Mouse (Mus musculus) frontal cortex, adult 2 months (tissue): ENCODE results near the gene Zfp428. TPM values are rescaled to one million over a fixed set of nuclear protein-coding genes. Genes with fewer than 3 reads are reported as not detected.

ENCODE experiments used
- DNase-seq, 2 experiments: peaks; one replicate each; pipeline ENCODE4 v3.0.0; 2022; ENCODE audit warnings: low spot score in 1 of 2; ENCODE audit errors: extremely low spot score in 1 of 2
- polyA plus RNA-seq: library from polyadenylated mRNA; depleted of rRNA; stranded (reverse); fragments of >200 nt; gene quantifications from 2 replicates; pipeline ENCODE4 v1.2.3, GENCODE M21; 2012; rRNA removed

Zfp428 gene
- polyA plus RNA-seq, 1 experiment: 82.8 TPM

GRCm38 (mm10) chr7:24546068-24546614 lies 39.3 kb downstream of the Zfp428 start, which contains the start of the genes Pinlyp and Xrcc1:
Gene Pinlyp, minus strand, starts transcription at chr7:24546118.
Gene Xrcc1, plus strand, starts transcription at chr7:24546289.
- DNase-seq: no peak

GRCm38 (mm10) chr7:24546634-24547389 lies 40.0 kb downstream of the Zfp428 start:
- peak; percentile 99 for DNase-seq

- no peak for DNase-seq
Observed at GRCm38 (mm10) chr7:24547534-24548036, 40.8 kb downstream of the Zfp428 start.

- DNase-seq: no peak
Observed at GRCm38 (mm10) chr7:24551985-24552759, 45.4 kb downstream of the Zfp428 start.

GRCm38 (mm10) chr7:24555786-24556185 lies 49.0 kb downstream of the Zfp428 start:
- no peak for DNase-seq

- no peak for DNase-seq
Observed at GRCm38 (mm10) chr7:24561450-24561849, 54.6 kb downstream of the Zfp428 start.

- DNase-seq: no peak
Observed at GRCm38 (mm10) chr7:24563191-24563836, 56.5 kb downstream of the Zfp428 start.

- DNase-seq: no peak
Observed at GRCm38 (mm10) chr7:24563837-24564206, 57.0 kb downstream of the Zfp428 start.

GRCm38 (mm10) chr7:24564607-24565265 lies 57.9 kb downstream of the Zfp428 start:
- peak in 1 of 2 experiments; percentile 82 for DNase-seq

Other genes starting within 250 kb of the Zfp428 start
- gene Zfp93, start 236.6 kb upstream of the Zfp428 start, polyA plus RNA-seq: 8.7 and 9.0 TPM in 2 replicates
- 27.5 and 28.7 TPM in 2 replicates for gene Zfp61, start 205.8 kb upstream of the Zfp428 start, polyA plus RNA-seq
- 20.3 and 21.0 TPM in 2 replicates for gene Zfp94, start 190.3 kb upstream of the Zfp428 start, polyA plus RNA-seq
- gene Tescl, start 173.1 kb upstream of the Zfp428 start, polyA plus RNA-seq: not detected in 2 replicates
- gene Lypd5, start 157.8 kb upstream of the Zfp428 start, polyA plus RNA-seq: 0.04 TPM in 1 of 2 replicates, not detected in the other
- 2.4 and 3.0 TPM in 2 replicates for gene Kcnn4, start 136.7 kb upstream of the Zfp428 start, polyA plus RNA-seq
- 78.1 and 90.1 TPM in 2 replicates for gene Smg9, start 107.4 kb upstream of the Zfp428 start, polyA plus RNA-seq
- 0.68 and 0.76 TPM in 2 replicates for gene Irgc1, start 54.7 kb upstream of the Zfp428 start, polyA plus RNA-seq
- 1.1 and 1.8 TPM in 2 replicates for gene Plaur, start 44.5 kb upstream of the Zfp428 start, polyA plus RNA-seq
- gene Cadm4, start 25.0 kb upstream of the Zfp428 start, polyA plus RNA-seq: 225 and 258 TPM in 2 replicates
- not detected in 2 replicates for gene AC161166.1, start 5.4 kb downstream of the Zfp428 start, polyA plus RNA-seq
- 46.3 and 46.7 TPM in 2 replicates for gene Irgq, start 23.7 kb downstream of the Zfp428 start, polyA plus RNA-seq
- gene Pinlyp, start 39.1 kb downstream of the Zfp428 start, polyA plus RNA-seq: not detected in 2 replicates
- 48.8 and 49.0 TPM in 2 replicates for gene Xrcc1, start 39.3 kb downstream of the Zfp428 start, polyA plus RNA-seq
- 14.9 and 17.2 TPM in 2 replicates for gene Ethe1, start 80.5 kb downstream of the Zfp428 start, polyA plus RNA-seq
- 6.7 and 7.7 TPM in 2 replicates for gene Zfp575, start 80.6 kb downstream of the Zfp428 start, polyA plus RNA-seq
- gene Phldb3, start 103.8 kb downstream of the Zfp428 start, polyA plus RNA-seq: 0.08 and 0.12 TPM in 2 replicates
- gene Lypd3, start 129.5 kb downstream of the Zfp428 start, polyA plus RNA-seq: not detected in 2 replicates
- not detected in 2 replicates for gene Tex101, start 169.7 kb downstream of the Zfp428 start, polyA plus RNA-seq
- gene BC049730, start 202.2 kb downstream of the Zfp428 start, polyA plus RNA-seq: not detected in 2 replicates
- not detected in 2 replicates for gene Gm4763, start 219.9 kb downstream of the Zfp428 start, polyA plus RNA-seq